Mouse (Mus musculus) small intestine, adult 2 months (tissue): Measurements from ENCODE around the gene Ntsr1.

Experiments used
- CTCF ChIP-seq: fragments of 200-500 bp; IDR thresholded peaks from 2 replicates; pipeline ENCODE4 v1.5.1; 2012; ENCODE audit warnings: low read depth, mild to moderate bottlenecking, control low read depth, inconsistent platforms, low read length, moderate library complexity, mixed read lengths; ENCODE audit not compliant: insufficient replicate concordance, insufficient read length; ENCODE audit errors: extremely low read depth
- POLR2A ChIP-seq: fragments of 200-500 bp; IDR thresholded peaks from 2 replicates; pipeline ENCODE4 v1.6.1; 2012; ENCODE audit warnings: low read depth, mild to moderate bottlenecking, control low read depth, inconsistent platforms, low read length, moderate library complexity

DNA sequence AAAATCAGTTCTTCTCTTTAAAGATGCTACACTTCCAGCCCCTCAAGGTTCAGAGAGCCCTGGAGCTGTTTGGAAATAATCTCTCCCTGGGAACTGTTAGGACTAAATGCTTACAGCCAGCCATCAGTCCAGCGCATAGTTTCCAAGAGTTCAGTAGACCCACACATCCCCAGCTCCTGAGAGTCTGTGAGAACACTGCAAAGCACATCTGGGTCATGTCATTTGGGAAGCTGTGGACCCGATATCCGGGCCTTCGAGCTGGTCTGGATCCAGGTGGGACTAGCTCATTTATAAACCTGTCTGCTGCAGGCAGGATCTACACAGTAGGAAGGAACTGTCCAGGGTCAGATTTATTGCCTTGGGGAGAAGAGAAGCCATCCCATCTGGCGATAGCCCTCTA is 11.1 kb downstream of the Ntsr1 start:
- TF ChIP-seq CTCF = no peak
- no peak for TF ChIP-seq POLR2A
